Mouse (Mus musculus) hindbrain, embryonic 16.5 days (tissue): ENCODE measurements at regions not wholly inside any gene's neighbourhood (a gene's known extent, or its start where the extent isn't known, plus 50 kb on each side); places are given as distances from the start of the nearest gene placed in this dataset.

ENCODE experiments used
- ATAC-seq: fragments of 200-750 bp; cut with Nextera tagmentation; 2 replicates; pipeline ENCODE4 v1.8.0; 2017; ENCODE audit warnings: moderate TSS enrichment, moderate library complexity
- H3K27ac ChIP-seq: fragments of 300-500 bp; sonication (generic); 2 replicates; pipeline ENCODE4 v1.5.1; 2014; ENCODE audit warnings: low read depth, mild to moderate bottlenecking, control low read depth, low read length, moderate library complexity
- H3K27me3 ChIP-seq: fragments of 300-500 bp; sonication (generic); replicated peaks from 2 replicates; pipeline ENCODE4 v1.6.1; 2014; ENCODE audit warnings: low read length; ENCODE audit not compliant: control insufficient read depth, insufficient read depth
- H3K36me3 ChIP-seq: fragments of 300-500 bp; sonication (generic); 2 replicates; pipeline ENCODE4 v1.6.1; 2014; ENCODE audit warnings: mild to moderate bottlenecking, low read length, moderate library complexity, mixed read lengths; ENCODE audit not compliant: control insufficient read depth, insufficient read depth
- H3K4me1 ChIP-seq: fragments of 300-500 bp; sonication (generic); 2 replicates; pipeline ENCODE4 v1.6.1; 2014; ENCODE audit warnings: low read depth, low read length; ENCODE audit not compliant: control insufficient read depth, insufficient read depth
- H3K4me2 ChIP-seq: fragments of 300-500 bp; sonication (generic); 2 replicates; pipeline ENCODE4 v1.6.1; 2014; ENCODE audit warnings: mild to moderate bottlenecking, low read length, control low read depth, moderate library complexity
- H3K4me3 ChIP-seq: fragments of 300-500 bp; sonication (generic); 2 replicates; pipeline ENCODE4 v1.5.1; 2014; ENCODE audit warnings: mild to moderate bottlenecking, low read length, control low read depth, moderate library complexity
- H3K9ac ChIP-seq: fragments of 300-500 bp; sonication (generic); 2 replicates; pipeline ENCODE4 v1.6.1; 2014; ENCODE audit warnings: low read depth, mild to moderate bottlenecking, control low read depth, low read length, moderate library complexity
- H3K9me3 ChIP-seq: fragments of 300-500 bp; sonication (generic); 2 replicates; pipeline ENCODE4 v1.6.1; 2014; ENCODE audit warnings: mild to moderate bottlenecking, low read length, moderate library complexity; ENCODE audit not compliant: control insufficient read depth
- WGBS: fragments of 180-500 bp; shearing (Covaris S2); extraction: QIAGEN DNeasy Blood & Tissue Kit; methylation state at CpG from one replicate; pipeline ENCODE4 v1.1.7; 2014; 5-methylcytosine and 5-hydroxymethylcytosine counted together

DNA sequence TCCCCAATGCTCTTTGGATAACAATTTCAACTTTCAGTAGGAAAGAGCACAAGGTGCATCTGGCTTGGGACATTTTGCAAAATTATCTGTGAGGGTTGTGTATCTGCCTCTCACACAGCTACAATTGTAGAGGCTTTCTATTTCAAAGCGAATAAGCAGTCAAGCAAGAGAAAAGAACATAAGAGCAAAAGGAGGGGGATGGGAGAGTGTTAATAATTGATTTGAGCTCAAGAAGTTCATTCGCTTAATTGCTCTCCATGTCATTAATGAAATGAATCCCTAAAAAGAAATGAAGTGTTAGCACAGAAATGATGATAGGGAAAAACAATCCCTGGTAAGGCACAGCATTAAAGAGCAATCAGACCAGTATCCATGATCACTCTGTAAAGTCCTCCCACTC lies 121.4 kb upstream of the Vgll3 start:
- Histone ChIP-seq H3K4me3 (no peak overlapping the region), H3K4me1 (no peaks in the 10 kb centered on the region), H3K27ac (no peak overlapping the region), H3K4me2 (no peak overlapping the region), H3K27me3 (no peaks in the 10 kb centered on the region), H3K9me3 (no peaks in the 10 kb centered on the region), H3K36me3 (no peaks in the 10 kb centered on the region), H3K9ac (no peak overlapping the region)
- ATAC-seq: no peak
- 50% methylated on average over 2 of the region's 2 CpGs for WGBS

- Histone ChIP-seq H3K27me3 (no peaks in the 10 kb centered on the region), H3K9ac (no peak overlapping the region), H3K27ac (no peak overlapping the region), H3K4me3 (no peak overlapping the region), H3K4me1 (no peaks in the 10 kb centered on the region), H3K4me2 (no peak overlapping the region), H3K9me3 (no peaks in the 10 kb centered on the region), H3K36me3 (no peaks in the 10 kb centered on the region)
- ATAC-seq: 0 out of 2 replicates have a peak, but pooled peaks have one; percentile 24
Measured at GRCm38 (mm10) chr16:65715631-65716030, 99.4 kb upstream of the Vgll3 start.

- no peaks in the 10 kb centered on the region for H3K9me3 ChIP-seq
- H3K27me3 ChIP-seq: no peaks in the 10 kb centered on the region
- no peak overlapping the region for H3K4me2 ChIP-seq
- H3K36me3 ChIP-seq: no peaks in the 10 kb centered on the region
- no peak overlapping the region for H3K27ac ChIP-seq
- H3K4me3 ChIP-seq: no peak overlapping the region
- 82% methylated on average over 6 of the region's 6 CpGs for WGBS
- H3K9ac ChIP-seq: no peak overlapping the region
- H3K4me1 ChIP-seq: no peaks in the 10 kb centered on the region
- ATAC-seq: no peak
Measured at GRCm38 (mm10) chr16:65718791-65719472, 96.1 kb upstream of the Vgll3 start.

GRCm38 (mm10) chr16:65720953-65721352 lies 94.1 kb upstream of the Vgll3 start:
- H3K9ac ChIP-seq: no peak overlapping the region
- H3K4me1 ChIP-seq: no peaks in the 10 kb centered on the region
- 29% methylated on average over 4 of the region's 4 CpGs for WGBS
- no peaks in the 10 kb centered on the region for H3K9me3 ChIP-seq
- H3K4me3 ChIP-seq: no peak overlapping the region
- ATAC-seq: peak; percentile 93
- H3K36me3 ChIP-seq: no peaks in the 10 kb centered on the region
- H3K27me3 ChIP-seq: no peaks in the 10 kb centered on the region
- H3K27ac ChIP-seq: no peak overlapping the region
- no peak overlapping the region for H3K4me2 ChIP-seq

DNA sequence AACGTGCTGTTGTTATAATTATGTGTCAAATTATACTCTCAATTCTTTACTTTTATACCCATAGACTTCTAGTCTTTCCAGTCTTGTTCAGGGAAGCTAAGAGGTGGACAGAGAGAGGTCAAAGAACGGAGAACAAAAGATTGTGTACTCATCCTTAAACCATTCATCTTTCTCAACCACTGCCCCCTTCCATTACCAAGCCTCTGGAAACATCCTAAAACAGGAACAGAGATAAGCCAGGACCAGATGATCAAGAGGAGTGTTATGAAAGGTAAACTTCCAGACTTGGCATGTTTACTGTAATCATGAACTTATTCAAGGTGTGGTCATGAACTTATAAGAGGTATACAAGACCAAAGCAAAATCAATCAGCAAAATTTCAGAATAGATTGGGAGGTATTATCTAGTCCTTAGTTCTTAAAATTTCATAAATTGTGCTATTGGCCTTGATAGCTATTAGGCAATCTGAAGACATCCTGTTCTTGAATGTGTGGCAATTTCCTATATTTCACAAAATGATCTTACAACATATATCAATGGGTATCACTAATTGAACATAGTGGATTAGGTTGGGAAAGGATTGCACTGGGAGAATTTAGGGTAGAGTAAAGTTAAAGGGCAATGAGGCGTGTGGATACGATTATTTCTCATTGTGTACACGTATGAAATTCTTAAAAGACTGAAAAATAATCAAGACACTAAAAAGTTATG lies 89.3 kb upstream of the Vgll3 start:
- no peak for ATAC-seq
- Histone ChIP-seq H3K9me3 (no peaks in the 10 kb centered on the region), H3K4me3 (no peak overlapping the region), H3K4me2 (no peak overlapping the region), H3K9ac (no peak overlapping the region), H3K4me1 (no peaks in the 10 kb centered on the region), H3K36me3 (no peaks in the 10 kb centered on the region), H3K27ac (no peak overlapping the region), H3K27me3 (no peaks in the 10 kb centered on the region)
- WGBS: 88% methylated on average over 5 of the region's 5 CpGs

DNA sequence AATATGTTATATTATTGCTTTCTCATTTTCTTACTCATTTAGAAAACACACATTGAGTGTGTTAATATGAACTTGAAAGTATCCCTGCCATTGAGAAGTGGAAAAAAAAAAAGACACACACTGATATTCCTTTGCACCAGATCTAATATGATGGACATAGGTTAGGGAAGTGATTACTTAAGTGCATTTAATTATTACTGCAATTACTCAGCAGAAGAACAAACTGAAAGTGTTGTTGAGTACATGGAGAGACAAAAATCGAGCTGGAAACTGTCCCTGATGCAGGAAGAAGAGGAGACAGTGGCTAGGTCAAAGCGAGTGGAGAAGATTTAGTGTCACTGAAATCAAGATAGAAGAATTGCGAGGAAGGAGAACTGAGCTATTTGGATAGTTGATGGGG lies 88.8 kb upstream of the Vgll3 start:
- Histone ChIP-seq H3K9ac (no peak overlapping the region), H3K4me2 (no peak overlapping the region), H3K4me3 (no peak overlapping the region), H3K4me1 (no peaks in the 10 kb centered on the region), H3K27me3 (no peaks in the 10 kb centered on the region), H3K36me3 (no peaks in the 10 kb centered on the region), H3K9me3 (no peaks in the 10 kb centered on the region), H3K27ac (no peak overlapping the region)
- no peak for ATAC-seq
- WGBS: 64% methylated on average over 3 of the region's 3 CpGs

DNA sequence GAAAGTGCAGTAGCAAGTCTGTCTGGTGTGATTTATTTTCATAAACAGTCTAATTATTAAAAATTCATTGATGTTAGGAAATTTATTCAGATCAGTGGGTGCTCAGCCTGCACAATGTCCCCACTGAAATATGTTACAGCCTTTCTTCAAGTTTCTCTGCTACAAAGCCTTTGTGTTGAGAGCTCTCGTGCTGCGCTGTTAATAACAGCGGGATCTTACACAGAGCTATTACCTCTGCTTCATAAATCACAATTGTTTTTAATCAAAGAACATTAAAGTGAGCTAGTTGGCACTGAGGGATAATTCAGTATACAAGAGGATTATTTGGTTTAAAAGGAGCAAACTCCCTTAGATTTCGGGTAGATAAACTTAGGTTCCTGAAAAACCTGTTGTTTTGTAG lies 85.7 kb upstream of the Vgll3 start:
- Histone ChIP-seq H3K36me3 (no peaks in the 10 kb centered on the region), H3K4me3 (no peak overlapping the region), H3K27me3 (no peaks in the 10 kb centered on the region), H3K9me3 (no peaks in the 10 kb centered on the region), H3K9ac (no peak overlapping the region), H3K4me2 (no peak overlapping the region), H3K27ac (no peak overlapping the region), H3K4me1 (no peaks in the 10 kb centered on the region)
- WGBS: 47% methylated on average over 4 of the region's 4 CpGs
- ATAC-seq: peak; percentile 48; the same call in 1 of the 2 replicates

DNA sequence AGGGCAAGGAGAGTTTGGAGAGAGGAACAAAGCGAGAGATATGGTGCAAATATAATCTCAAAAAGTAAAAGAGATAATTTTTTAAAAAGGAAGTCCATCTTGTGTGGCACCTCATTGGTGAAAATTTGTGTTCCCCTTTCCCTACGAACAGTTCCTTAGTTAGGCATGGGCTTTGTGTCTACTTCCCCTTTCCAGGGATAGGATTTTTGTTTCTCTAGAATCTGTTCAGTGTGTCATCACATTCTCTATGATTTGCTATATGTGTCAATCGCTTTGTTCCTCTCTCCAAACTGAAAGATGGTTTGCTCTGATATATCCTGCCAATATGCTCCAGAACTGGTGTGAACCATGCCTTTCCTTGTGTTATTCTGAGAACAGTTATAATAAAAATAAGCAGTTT lies 75.4 kb upstream of the Vgll3 start:
- H3K9me3 ChIP-seq: no peaks in the 10 kb centered on the region
- ATAC-seq: no peak
- H3K4me3 ChIP-seq: no peak overlapping the region
- no peaks in the 10 kb centered on the region for H3K4me1 ChIP-seq
- H3K27ac ChIP-seq: no peak overlapping the region
- no peaks in the 10 kb centered on the region for H3K36me3 ChIP-seq
- no peak overlapping the region for H3K9ac ChIP-seq
- no peaks in the 10 kb centered on the region for H3K27me3 ChIP-seq
- H3K4me2 ChIP-seq: no peak overlapping the region
- 88% methylated on average over 3 of the region's 3 CpGs for WGBS

DNA sequence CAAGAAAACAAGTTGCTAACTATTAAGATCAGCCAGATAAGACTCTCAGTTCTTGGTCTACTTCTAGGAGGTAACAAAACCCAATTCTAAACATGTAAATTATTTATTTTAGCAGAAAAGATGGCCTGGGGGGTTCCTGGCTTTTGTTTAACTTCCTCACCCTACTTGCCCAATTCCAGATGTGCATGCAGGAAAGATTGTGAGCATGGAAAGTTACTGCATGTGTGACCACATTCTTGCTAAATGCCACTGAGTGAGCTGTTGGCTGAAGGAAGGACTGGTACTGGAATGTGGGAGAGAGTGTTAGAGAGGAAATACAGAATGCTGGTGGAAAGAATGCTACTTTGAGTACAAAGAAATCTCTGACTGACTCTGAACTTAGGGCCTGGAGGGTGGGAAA lies 72.1 kb upstream of the Vgll3 start:
- H3K4me1 ChIP-seq: no peaks in the 10 kb centered on the region
- H3K4me3 ChIP-seq: no peak overlapping the region
- H3K27ac ChIP-seq: no peak overlapping the region
- no peaks in the 10 kb centered on the region for H3K9me3 ChIP-seq
- H3K4me2 ChIP-seq: no peak overlapping the region
- H3K9ac ChIP-seq: no peak overlapping the region
- no peaks in the 10 kb centered on the region for H3K27me3 ChIP-seq
- H3K36me3 ChIP-seq: no peaks in the 10 kb centered on the region
- ATAC-seq: no peak
